Mouse (Mus musculus) forelimb bud, embryonic 11.5 days (tissue): ENCODE measurements around the gene Nup54.

Source experiments
- DNase-seq: peaks from one replicate; pipeline ENCODE4 v3.0.0-alpha.2; 2012; ENCODE audit warnings: low read depth, low spot score

The Nup54 gene

DNA sequence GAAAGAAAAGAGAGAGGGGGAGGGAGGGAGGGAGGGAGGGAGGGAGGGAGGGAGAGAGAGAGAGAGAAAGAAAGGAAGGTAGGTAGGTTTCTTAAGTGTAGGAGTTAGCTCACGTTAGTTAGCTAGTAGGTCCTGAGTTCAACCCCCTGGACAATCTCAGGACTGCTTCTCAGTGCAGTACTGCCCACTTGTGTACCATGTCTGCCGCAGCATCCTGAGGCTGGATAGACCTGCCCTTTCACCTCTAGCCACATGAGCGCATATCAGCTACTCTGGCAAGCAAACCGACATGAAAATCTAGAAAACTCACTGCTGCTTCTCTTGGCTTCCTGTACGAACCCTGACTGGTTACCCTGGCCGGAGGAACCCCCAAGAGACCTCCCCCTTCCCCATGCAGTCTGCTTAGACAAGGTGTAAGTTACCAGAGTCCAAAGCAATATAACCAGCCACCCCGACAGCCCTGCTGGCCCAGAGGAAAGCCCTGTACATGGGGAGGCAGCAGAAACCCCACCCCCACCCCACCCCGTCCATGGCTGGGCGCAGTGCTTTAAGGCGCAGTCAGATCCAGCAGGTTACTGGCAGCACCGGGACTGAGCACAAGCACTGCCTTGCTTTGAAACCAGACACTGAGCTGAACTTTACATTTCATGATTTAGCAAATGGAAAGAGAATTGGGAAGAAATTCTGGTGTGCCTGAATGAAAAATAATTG is 21.6 kb downstream of the Nup54 start:
- no peak for DNase-seq

DNA sequence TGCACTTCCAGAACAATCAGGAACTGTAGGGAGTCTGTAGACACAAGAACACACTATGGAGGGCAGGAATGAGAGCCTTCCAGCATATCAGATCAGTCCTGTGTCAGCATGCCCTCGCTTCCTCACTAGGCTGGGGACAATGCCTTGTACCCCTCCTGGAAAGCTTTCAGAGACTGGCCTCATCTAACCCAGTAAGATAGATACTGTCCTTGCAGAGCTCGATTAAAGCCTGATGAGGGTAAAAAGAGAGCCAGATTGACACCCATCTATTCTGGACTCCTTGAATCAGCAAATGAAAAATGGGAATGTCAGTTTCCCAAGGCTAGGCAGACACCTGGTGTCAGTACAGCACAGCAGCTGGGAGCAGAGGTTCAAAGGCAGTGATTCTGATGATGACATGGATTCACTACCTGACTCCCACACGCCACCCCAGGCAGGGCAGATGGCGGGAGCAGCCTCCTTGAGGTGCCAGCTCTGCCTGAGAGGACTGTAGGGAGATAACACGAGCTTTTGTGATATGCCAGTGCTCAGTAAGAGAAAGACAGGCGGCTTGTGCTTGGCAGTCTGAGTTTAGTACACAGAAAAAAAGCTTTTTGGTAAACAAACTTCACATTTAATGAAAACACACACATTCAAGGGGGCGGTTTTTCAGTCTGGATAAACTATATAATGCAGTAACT is 23.4 kb downstream of the Nup54 start:
- no peak for DNase-seq

DNA sequence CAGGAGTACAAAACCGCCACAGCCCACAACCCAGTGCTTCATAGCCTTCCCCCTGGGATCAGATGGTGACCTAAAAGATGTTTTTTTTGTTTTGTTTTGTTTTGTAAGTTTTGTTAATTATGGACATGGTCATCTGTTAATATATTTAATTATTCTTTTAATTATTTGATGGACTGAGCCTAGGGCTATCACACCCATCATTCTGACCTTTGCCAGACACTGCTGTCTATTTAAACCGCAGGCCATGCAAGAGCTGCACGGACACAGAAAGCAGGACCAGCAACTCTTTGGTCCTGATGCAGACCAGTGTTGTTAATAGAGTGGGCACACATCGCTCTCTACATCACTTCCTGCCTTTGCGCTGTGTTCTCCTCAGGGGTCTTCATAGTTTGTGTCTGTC is 24.5 kb downstream of the Nup54 start:
- no peak for DNase-seq

DNA sequence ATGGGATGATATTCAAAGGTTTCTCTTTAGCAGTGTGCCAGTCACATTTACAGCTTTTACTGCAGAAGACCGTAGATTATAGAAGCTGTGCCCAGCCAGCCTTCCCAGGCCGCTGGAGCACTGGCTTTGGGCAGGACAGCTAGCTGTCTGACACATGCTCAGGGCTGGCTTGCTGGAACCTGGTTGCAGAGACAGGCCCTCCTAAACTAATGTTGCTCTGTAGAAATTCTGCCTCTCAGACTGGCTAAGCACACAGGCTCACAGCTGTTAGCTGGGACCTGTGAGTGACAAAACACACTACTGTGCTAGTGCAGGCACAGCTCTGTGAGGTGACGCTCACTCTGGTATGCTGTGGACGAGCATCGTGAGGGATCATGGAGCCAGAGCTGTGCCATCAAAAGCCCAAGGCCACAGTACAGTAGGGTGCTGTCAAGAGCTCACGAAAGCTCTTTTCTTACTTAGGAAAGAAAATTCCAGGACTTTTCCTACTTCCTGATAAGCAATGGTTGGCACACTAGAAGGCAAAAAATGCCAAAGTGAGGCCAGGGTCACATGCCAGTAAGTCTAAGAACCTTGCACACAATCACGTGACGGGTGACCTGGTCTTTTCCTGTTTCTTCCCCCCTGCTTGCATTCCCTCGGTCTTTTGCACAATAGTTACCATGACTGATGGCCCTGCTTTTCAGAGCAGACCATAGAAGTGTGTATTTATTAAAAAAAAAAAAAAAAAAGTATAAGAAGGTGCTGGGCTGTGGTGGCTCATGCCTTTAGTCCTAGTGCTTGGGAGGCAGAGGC is 25.5 kb downstream of the Nup54 start:
- no peak for DNase-seq

DNA sequence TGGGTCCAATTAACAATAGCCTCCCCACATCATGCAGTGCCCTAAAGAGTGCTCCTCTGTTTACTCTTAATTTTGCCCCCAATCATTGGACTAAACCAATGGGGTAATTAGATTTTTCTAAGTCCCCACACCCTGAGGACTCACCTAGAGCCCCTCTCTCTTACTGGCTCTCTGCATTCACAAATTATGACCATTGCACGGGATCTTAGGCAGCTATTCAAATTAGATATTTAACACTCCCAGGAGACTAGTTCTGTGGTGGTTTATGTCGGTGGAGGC is 30.7 kb downstream of the Nup54 start:
- no peak for DNase-seq

DNA sequence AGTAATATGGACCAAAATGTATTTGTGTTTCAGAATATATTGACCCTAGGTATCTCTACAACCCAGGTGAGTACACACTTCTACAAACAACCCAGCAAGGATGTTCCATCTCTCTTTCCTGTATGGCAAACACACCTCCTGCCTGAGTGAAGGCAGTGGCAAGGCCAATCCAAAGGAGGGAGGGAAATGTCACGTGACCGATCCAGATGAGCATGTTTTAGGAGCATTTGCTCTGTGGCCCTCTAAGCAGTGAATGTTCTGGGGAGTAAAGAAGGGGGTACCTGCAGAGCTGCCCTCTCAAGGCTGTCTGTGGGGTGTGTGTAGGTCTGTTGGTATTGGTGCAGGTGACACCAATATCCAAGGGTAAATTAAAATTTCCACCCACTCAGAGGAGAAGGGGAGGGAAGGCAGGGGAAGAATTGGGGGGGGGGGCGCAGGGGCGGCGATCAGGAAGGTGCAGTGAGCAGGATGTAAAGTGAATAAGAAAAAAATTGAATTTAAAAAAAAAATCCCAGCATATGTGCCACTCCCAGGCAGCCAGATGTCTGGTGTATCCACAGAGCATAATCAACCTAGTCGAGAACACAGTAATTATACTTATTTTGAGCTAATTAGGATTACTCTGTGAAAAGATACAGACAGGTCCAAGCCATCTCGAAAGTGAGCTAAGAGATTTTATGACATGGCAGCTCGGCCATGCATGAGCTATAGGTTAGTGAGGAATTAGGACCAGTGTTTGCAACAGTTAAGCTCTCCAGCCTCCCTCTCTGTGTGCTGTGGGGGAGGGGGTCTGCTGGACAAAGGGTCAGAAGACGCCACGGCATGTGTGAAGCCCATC is 31.2 kb downstream of the Nup54 start:
- DNase-seq: peak; percentile 74

DNA sequence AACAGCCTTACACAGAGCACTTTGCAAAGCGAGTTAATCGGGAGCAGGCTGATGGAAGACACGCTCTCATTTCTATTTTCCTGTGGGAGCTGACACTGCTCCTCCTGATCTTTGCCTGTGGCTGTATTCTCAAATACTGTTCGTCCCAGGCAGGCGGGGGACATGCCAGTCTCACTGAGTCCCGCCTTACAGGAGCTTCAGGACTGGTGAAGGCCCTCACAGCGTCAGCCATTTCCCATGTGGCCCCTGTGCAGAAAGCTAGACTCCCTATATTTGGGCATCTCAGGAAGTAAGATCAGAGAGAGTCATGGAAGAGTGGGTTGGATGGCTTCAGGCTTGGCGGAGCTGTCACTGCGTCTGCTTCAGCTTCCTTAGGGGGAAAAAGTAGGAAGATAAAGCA is 32.2 kb downstream of the Nup54 start:
- no peak for DNase-seq

DNA sequence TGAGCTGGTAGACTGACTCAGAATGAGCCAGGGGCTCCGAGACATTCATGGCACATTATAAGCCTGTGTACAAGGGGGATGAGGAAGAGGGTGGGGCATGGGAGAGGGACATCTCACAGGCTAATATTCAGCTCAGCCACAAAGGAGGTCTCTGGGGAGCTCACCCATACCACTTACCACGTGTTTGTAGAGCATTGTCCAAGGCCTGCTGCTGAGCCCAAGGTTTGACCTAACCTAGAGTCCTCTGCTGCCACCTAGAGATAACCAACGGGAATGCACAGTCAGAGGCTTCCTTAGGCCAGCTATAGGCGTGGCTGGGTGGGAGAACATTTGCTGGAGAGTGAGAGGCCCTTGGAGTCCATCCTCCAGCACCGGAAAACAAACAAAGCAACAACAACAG is 36.9 kb downstream of the Nup54 start:
- DNase-seq: peak; percentile 86

DNA sequence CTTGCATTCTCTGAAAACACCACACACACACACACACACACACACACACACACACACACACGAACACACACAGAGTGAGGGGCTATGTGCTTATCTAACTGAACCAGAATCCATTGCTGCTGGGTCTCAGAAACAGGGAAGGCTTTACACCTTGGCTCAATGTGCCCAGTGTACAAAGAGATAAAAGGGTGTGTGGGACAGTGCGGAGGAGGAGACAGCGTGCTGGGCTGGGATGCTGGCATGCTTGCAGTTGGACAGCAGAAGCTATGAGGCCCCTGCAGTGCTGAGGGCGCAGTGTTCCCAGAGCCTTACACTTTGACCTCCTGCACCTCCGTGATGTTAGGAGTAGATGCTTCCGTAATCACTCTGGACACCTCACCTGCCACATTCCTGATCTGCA is 38.5 kb downstream of the Nup54 start:
- DNase-seq: no peak

DNA sequence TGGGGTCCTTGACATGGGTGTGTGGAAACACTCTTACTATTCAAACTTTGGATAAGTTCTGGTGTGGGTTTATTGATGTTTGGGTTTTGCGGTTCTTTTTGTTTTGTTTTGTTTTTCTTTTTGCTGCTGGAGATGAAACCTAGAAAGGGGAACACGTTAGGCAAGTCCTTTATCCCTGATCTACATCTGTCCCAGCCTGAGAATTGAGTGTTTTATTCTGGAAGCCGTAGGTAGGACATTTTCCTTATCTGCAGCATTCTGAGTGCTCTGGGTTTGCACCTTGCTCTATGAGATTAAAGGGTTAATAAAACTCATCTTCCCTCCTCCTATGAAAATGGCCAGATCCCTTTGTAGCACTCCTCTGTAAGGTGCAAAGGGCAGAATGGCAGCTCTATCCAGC is 39.3 kb downstream of the Nup54 start:
- DNase-seq: no peak

DNA sequence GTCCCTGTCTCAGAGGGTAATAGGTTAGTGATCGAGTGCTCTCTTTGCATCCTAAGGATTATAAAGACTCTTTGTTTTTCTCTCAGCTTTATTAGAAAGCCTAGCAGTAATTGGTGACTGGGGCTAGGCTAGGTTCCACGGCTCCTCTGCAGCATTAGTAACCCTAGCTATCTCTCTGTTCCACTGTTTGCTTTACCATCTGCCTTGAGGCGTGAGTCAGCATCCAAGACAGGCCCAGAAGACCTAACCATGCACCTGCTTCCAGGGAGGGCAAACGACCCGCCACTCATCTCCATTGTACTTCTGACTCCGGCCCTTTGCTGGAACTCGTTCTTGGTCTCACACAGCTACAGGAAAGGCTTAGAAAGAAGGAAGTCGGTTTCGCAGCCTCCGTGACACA is 41.2 kb downstream of the Nup54 start:
- no peak for DNase-seq

DNA sequence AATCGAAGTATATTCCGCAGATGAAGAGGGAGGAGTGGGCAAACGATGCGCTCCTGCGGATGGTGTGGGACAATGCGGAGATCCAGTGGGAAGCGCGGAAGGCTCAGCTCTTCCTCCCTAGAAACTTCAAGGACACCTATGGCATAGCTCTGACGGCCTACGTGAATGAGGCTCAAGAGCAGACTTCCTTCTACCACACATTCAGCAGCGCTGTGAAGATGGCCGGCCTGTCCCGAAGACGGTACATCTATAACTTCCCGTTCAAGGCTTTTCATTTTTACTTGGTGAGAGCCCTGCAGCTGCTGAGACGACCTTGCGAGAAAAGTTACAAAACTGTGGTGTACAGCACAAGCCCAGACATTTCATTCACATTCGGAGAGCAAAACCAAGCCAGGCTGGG is 42.5 kb downstream of the Nup54 start:
- DNase-seq: no peak

DNA sequence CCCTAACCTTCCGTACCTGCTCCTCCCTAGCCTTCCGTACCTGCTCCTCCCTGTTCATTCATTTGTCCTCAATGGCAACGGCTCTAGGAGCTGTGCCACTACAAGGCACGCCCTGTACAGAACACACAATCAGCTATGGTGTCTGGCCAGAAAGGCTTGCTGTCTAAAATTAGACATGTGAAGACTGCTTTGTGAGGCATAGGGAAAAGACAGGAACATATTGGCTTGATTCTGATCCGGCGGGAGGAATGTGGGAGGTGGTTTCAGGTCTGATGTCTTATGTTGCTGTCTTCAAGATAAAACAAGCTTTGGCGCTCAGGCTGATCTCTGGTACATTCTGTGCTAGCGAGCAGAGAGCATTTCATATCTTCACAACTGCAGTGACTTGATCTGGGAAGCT is 44.4 kb downstream of the Nup54 start:
- no peak for DNase-seq

DNA sequence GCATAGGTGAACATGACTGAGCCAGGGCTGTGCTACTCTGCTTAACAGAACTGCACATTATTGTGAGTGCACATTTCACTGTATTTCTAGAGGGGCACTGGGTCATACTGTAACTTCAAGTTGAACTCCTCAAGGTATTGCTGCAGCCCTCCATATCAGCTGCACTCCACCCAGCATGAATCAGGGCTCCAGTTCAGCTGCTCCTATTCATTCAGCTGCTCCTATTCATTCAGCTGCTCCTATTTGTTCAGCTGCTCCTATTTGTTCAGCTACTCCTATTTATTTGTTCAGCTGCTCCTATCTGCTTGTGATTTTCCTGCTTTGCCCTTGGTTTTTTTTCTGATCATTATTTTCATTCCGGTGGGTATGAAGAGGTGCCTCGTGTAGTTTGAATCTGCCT is 45.0 kb downstream of the Nup54 start:
- no peak for DNase-seq

DNA sequence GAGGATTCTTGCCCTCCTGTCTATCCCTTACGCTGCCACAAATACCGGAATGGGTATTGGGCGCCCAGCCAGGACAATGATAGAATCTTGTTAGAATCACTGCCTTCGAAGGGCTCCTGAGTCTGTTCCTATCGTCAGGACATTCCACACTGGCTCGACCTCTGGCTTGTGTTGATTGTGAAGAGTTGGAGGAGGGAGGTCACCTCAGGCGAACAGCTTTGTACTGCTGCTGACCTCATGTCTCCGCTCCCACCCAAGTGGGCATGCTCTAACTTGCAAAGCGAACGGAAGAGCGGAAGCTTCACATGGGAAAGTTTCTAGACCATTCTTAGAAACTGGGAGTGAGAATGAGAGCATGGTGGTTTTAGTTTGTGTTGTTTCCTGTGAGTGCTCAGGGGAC is 47.6 kb downstream of the Nup54 start:
- DNase-seq: no peak

DNA sequence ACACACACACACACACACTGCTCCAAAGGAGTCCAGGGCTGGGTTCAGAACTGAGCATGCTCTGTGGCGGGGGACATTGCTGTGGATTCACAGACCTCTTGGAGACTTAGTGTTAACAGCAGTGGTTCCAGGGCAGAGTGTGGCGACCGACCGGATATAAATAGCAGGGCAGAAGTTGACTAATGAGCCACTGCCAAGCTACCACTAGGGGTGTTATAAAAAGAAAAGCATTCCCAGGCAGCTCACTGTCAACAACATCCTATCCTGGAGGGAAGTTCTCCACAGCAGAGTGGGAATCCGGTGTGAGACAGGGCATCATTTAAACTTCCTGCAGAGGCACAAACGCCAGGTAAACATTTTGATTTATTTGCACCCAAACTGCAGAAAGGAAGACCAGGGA is 48.4 kb downstream of the Nup54 start:
- no peak for DNase-seq

DNA sequence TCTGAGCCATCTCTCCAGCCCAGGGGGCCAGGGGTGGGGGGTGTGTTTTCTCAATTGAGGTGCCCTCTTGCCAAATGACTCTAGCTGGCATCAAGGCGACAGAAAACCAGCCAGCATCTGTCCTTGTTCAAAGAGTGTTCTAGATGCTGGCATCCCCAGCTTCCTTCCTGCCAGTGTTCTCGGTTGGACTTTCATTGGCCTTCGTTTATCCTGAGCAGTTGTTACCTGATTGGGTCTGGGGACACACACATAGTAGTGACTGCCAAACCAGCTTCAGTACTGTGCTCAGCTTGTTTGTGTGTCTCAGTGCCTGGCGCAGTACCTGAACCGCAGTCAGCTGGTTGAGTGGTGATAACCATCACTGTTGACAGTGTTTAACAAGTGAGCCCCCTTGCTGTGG is 48.9 kb downstream of the Nup54 start:
- no peak for DNase-seq

DNA sequence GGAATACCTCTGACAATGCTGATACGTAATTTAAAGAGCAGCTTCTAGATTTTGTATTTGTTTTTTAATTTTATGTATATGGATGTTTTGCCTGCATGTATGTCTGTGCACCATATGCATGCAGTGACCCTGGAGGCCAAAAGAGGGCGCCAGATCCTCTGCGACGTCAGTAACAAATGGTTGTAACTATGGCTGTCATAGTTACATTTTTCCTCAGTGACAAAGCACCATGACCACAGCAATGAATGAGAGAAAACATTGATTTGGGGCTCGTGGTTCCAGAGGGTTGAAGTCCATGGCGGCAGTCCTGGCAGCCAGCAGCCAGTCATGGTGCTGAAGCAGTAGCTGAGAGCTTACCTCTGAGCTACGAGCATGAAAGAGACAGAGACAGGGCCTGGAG is 50.2 kb downstream of the Nup54 start:
- DNase-seq: no peak

DNA sequence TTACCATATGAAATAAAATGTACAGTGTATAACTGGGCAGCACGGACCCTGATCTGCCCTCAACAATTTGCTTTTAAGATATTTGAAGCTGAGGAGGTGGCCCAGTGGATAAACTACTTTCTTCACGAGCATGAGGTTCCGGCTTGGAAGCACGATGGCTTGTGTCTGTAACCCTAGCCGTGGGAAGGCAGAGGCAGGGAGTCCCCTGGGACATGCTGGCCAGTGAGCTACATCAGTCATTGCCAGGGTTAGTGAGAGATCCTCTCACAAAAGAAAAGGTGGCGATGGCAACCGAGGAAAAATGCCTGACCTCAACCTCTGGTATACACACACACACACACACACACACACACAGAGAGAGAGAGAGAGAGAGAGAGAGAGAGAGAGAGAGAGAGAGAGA is 51.3 kb downstream of the Nup54 start:
- DNase-seq: no peak

DNA sequence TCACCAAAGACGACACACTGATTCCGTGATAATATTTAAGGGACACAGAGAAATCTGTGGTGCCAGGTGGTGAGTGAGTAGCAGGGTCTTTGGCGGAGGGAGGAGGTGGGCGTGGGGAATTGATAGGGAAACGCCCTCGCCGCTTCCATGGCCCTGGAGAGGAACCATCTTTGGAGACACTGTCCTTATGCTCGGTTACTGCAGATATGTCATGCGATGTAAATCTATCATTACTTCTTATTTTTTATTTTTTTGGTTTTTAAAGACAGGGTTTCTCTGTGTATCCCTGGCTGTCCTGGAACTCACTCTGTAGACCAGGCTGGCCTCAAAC is 52.7 kb downstream of the Nup54 start:
- no peak for DNase-seq

DNA sequence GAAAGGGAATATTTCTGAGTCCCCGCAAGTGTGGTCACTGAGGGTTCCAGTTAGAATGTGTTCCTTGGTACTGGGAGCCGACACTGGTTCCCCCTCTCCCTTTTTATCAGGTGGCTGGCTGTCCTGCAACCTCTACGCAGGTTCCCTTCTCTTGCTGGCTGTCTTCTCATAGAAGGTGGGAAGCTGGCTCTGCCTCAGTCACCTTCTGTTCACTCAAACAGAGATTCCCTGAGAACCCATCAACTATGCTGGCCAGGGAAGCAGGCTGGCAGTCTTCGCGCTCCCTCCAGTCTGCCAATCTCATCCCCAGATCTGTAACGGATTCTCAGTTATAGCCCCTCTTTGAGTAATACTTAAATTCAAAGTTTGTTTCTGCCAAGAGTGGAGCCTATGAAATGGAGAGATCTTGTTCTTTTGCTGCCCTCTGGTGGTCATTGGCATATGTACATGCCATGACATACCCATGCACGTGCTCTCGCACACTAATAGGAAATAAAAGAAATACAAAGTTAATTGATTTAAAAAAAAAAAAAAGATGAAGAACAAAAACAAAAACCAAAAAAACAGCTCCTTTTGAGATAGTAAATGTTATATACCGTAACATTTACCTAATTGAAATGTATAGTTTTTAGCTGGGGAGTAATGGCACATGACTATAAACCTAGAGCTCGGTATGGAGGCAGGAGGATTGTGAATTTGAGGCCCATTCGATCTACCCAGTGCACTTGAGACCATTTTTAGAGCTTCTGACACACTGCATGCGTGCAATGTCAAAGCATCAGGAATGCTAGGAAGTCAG is 53.3 kb downstream of the Nup54 start:
- DNase-seq: peak; percentile 85
